Mouse (Mus musculus) neural tube, embryonic 15.5 days (tissue): ENCODE results near the gene 2900011O08Rik. TPM values are rescaled to one million over a fixed set of nuclear protein-coding genes. Genes with fewer than 3 reads are reported as not detected.
A peak's percentile ranks its signal among the peaks of the same experiment; 100 is the strongest.

ENCODE experiments used
- ATAC-seq: fragments of 200-750 bp; cut with Nextera tagmentation; 2 replicates; pipeline ENCODE4 v1.8.0; 2017; ENCODE audit warnings: mild to moderate bottlenecking, moderate TSS enrichment, moderate library complexity; ENCODE audit not compliant: low FRiP score
- H3K27ac ChIP-seq: fragments of 300-500 bp; sonication (generic); replicated peaks from 2 replicates; pipeline ENCODE4 v1.5.1; 2015; ENCODE audit warnings: mild to moderate bottlenecking, inconsistent platforms
- H3K27me3 ChIP-seq: fragments of 300-500 bp; sonication (generic); replicated peaks from 2 replicates; pipeline ENCODE4 v1.6.1; 2015; ENCODE audit warnings: inconsistent platforms
- H3K36me3 ChIP-seq: fragments of 300-500 bp; sonication (generic); 2 replicates; pipeline ENCODE4 v1.6.1; 2015; ENCODE audit warnings: inconsistent platforms
- H3K4me1 ChIP-seq: fragments of 300-500 bp; sonication (generic); 2 replicates; pipeline ENCODE4 v1.6.1; 2015; ENCODE audit warnings: inconsistent platforms
- H3K4me2 ChIP-seq: fragments of 300-500 bp; sonication (generic); 2 replicates; pipeline ENCODE4 v1.6.1; 2015; ENCODE audit warnings: inconsistent platforms, mild to moderate bottlenecking, moderate library complexity
- H3K4me3 ChIP-seq: fragments of 300-500 bp; sonication (generic); replicated peaks from 2 replicates; pipeline ENCODE4 v1.5.1; 2015; ENCODE audit warnings: mild to moderate bottlenecking, inconsistent platforms
- H3K9ac ChIP-seq: fragments of 300-500 bp; sonication (generic); replicated peaks from 2 replicates; pipeline ENCODE4 v1.6.1; 2015; ENCODE audit warnings: mild to moderate bottlenecking, inconsistent platforms
- H3K9me3 ChIP-seq: fragments of 300-500 bp; sonication (generic); replicated peaks from 2 replicates; pipeline ENCODE4 v1.6.1; 2016; ENCODE audit warnings: inconsistent platforms
- whole genome bisulfite sequencing: fragments of 180-500 bp; shearing (Covaris S2); methylation state at CpG from one replicate; pipeline ENCODE4 v1.1.7; 2015; ENCODE audit warnings: mixed read lengths; 5-methylcytosine and 5-hydroxymethylcytosine counted together
- polyA plus RNA-seq: library from polyadenylated mRNA; unstranded; fragments of >200 nt; fragmentation: Nextera tagmentation; extraction: Ambion mirVana; gene quantifications from 2 replicates; pipeline ENCODE4 v1.2.1, GENCODE M21; 2015

The 2900011O08Rik gene
- polyA plus RNA-seq: 161 and 186 TPM in 2 replicates

- Histone ChIP-seq H3K4me3 (peak within 1 kb of the TSS; percentile 76), H3K27me3 (no peaks in the 10 kb centered on the region), H3K9ac (peak within 1 kb of the TSS; percentile 84), H3K36me3 (no peaks in the 10 kb centered on the region), H3K4me1 (peaks cover 19% of the 10 kb centered on the region), H3K9me3 (no peaks in the 10 kb centered on the region), H3K27ac (peak within 1 kb of the TSS; percentile 94), H3K4me2 (peak within 1 kb of the TSS; percentile 67)
- ATAC-seq: peak; percentile 93
- WGBS: under 1% methylated on average over 31 of the region's 31 CpGs
These were observed at the start of gene 2900011O08Rik, which contains the start of gene Ifitm7 for GRCm38 (mm10) chr16:13986574-13987478. Gene 2900011O08Rik, plus strand, starts transcription at chr16:13986604. Gene Ifitm7, minus strand, starts transcription at chr16:13986888.

GRCm38 (mm10) chr16:13940139-13940846, 46.1 kb upstream of the 2900011O08Rik start:
- no peaks in the 10 kb centered on the region for H3K27me3 ChIP-seq
- WGBS: 4% methylated on average over 28 of the region's 28 CpGs

GRCm38 (mm10) chr16:13940847-13941395, 45.5 kb upstream of the 2900011O08Rik start:
- ATAC-seq: peak; percentile 90
- Histone ChIP-seq H3K9ac (peak overlapping the region; percentile 74), H3K4me3 (peak overlapping the region; percentile 72), H3K9me3 (no peaks in the 10 kb centered on the region), H3K4me2 (peak overlapping the region; percentile 92), H3K36me3 (0 out of 2 replicates have a peak, but pooled peaks cover 2% of the 10 kb centered on the region), H3K27me3 (no peaks in the 10 kb centered on the region), H3K27ac (peak overlapping the region; percentile 80), H3K4me1 (peaks cover 18% of the 10 kb centered on the region)
- WGBS: 3% methylated on average over 34 of the region's 34 CpGs

More at GRCm38 (mm10) chr16:13940139-13940846, 46.1 kb upstream of the 2900011O08Rik start:
- H3K9me3 ChIP-seq: no peaks in the 10 kb centered on the region
- peak overlapping the region; percentile 92 for H3K4me2 ChIP-seq
- peak overlapping the region; percentile 80 for H3K27ac ChIP-seq
- no peaks in the 10 kb centered on the region for H3K36me3 ChIP-seq
- peak overlapping the region; percentile 74 for H3K9ac ChIP-seq
- H3K4me1 ChIP-seq: peaks cover 18% of the 10 kb centered on the region
- peak overlapping the region; percentile 72 for H3K4me3 ChIP-seq
- peak; percentile 99 for ATAC-seq

GRCm38 (mm10) chr16:13944178-13944577, 42.2 kb upstream of the 2900011O08Rik start:
- no peaks in the 10 kb centered on the region for H3K9me3 ChIP-seq
- no peak overlapping the region for H3K4me2 ChIP-seq
- ATAC-seq: no peak
- WGBS: 62% methylated on average over 4 of the region's 4 CpGs
- H3K27me3 ChIP-seq: no peaks in the 10 kb centered on the region
- H3K4me3 ChIP-seq: no peak overlapping the region
- peaks cover 9% of the 10 kb centered on the region for H3K36me3 ChIP-seq
- no peak overlapping the region for H3K9ac ChIP-seq
- no peak overlapping the region for H3K27ac ChIP-seq
- peaks cover 18% of the 10 kb centered on the region for H3K4me1 ChIP-seq

GRCm38 (mm10) chr16:13944752-13945151, 41.7 kb upstream of the 2900011O08Rik start:
- H3K9me3 ChIP-seq: no peaks in the 10 kb centered on the region
- no peak overlapping the region for H3K4me2 ChIP-seq
- no peak overlapping the region for H3K27ac ChIP-seq
- WGBS: 83% methylated on average over 5 of the region's 5 CpGs
- H3K27me3 ChIP-seq: no peaks in the 10 kb centered on the region
- H3K4me3 ChIP-seq: no peak overlapping the region
- no peak overlapping the region for H3K9ac ChIP-seq
- ATAC-seq: no peak
- peaks cover 18% of the 10 kb centered on the region for H3K4me1 ChIP-seq
- peaks cover 9% of the 10 kb centered on the region for H3K36me3 ChIP-seq

GRCm38 (mm10) chr16:13945153-13945552, 41.3 kb upstream of the 2900011O08Rik start:
- Histone ChIP-seq H3K4me1 (peaks cover 16% of the 10 kb centered on the region), H3K27ac (no peak overlapping the region), H3K27me3 (no peaks in the 10 kb centered on the region), H3K9ac (no peak overlapping the region), H3K36me3 (peaks cover 9% of the 10 kb centered on the region), H3K4me3 (no peak overlapping the region), H3K4me2 (no peak overlapping the region), H3K9me3 (no peaks in the 10 kb centered on the region)
- WGBS: 89% methylated on average over 4 of the region's 4 CpGs
- no peak for ATAC-seq

GRCm38 (mm10) chr16:13946306-13946705, 40.1 kb upstream of the 2900011O08Rik start:
- 96% methylated on average over 1 of the region's 1 CpGs for WGBS
- ATAC-seq: no peak

GRCm38 (mm10) chr16:13951245-13951644, 35.2 kb upstream of the 2900011O08Rik start:
- H3K9me3 ChIP-seq: no peaks in the 10 kb centered on the region
- no peaks in the 10 kb centered on the region for H3K4me1 ChIP-seq
- H3K27me3 ChIP-seq: no peaks in the 10 kb centered on the region
- H3K36me3 ChIP-seq: peaks cover 6% of the 10 kb centered on the region
- H3K27ac ChIP-seq: no peak overlapping the region
- no peak overlapping the region for H3K4me2 ChIP-seq
- WGBS: 62% methylated on average over 3 of the region's 3 CpGs
- H3K4me3 ChIP-seq: no peak overlapping the region
- no peak for ATAC-seq
- H3K9ac ChIP-seq: no peak overlapping the region

More at GRCm38 (mm10) chr16:13946306-13946705, 40.1 kb upstream of the 2900011O08Rik start:
- no peak overlapping the region for H3K4me3 ChIP-seq
- no peaks in the 10 kb centered on the region for H3K27me3 ChIP-seq
- H3K4me2 ChIP-seq: no peak overlapping the region
- no peak overlapping the region for H3K9ac ChIP-seq
- H3K9me3 ChIP-seq: no peaks in the 10 kb centered on the region
- H3K27ac ChIP-seq: no peak overlapping the region
- peaks cover 9% of the 10 kb centered on the region for H3K36me3 ChIP-seq
- H3K4me1 ChIP-seq: peaks cover 8% of the 10 kb centered on the region; the same call in 1 of the 2 replicates

- Histone ChIP-seq H3K27ac (no peak overlapping the region), H3K27me3 (no peaks in the 10 kb centered on the region), H3K4me1 (no peaks in the 10 kb centered on the region), H3K4me2 (no peak overlapping the region), H3K9me3 (no peaks in the 10 kb centered on the region), H3K4me3 (no peak overlapping the region), H3K36me3 (no peaks in the 10 kb centered on the region), H3K9ac (no peak overlapping the region)
- ATAC-seq: no peak
- WGBS: 38% methylated on average over 1 of the region's 1 CpGs
These were observed 24.4 kb upstream of the 2900011O08Rik start for GRCm38 (mm10) chr16:13962053-13962452.

- H3K4me1 ChIP-seq: no peaks in the 10 kb centered on the region
These were observed 17.3 kb upstream of the 2900011O08Rik start for GRCm38 (mm10) chr16:13969096-13969495.

GRCm38 (mm10) chr16:13972051-13972450, 14.4 kb upstream of the 2900011O08Rik start:
- Histone ChIP-seq H3K4me3 (no peak overlapping the region), H3K27ac (no peak overlapping the region), H3K4me1 (no peaks in the 10 kb centered on the region), H3K9me3 (no peaks in the 10 kb centered on the region; the same call in 1 of the 2 replicates), H3K36me3 (no peaks in the 10 kb centered on the region), H3K9ac (no peak overlapping the region), H3K27me3 (no peaks in the 10 kb centered on the region), H3K4me2 (no peak overlapping the region)
- no peak for ATAC-seq
- 94% methylated on average over 8 of the region's 8 CpGs for WGBS

More at GRCm38 (mm10) chr16:13969096-13969495, 17.3 kb upstream of the 2900011O08Rik start:
- H3K4me2 ChIP-seq: no peak overlapping the region
- H3K27me3 ChIP-seq: no peaks in the 10 kb centered on the region
- H3K27ac ChIP-seq: no peak overlapping the region
- H3K9me3 ChIP-seq: no peaks in the 10 kb centered on the region
- no peak for ATAC-seq
- H3K9ac ChIP-seq: no peak overlapping the region
- WGBS: 93% methylated on average over 1 of the region's 1 CpGs
- no peaks in the 10 kb centered on the region for H3K36me3 ChIP-seq
- H3K4me3 ChIP-seq: no peak overlapping the region
